Mouse (Mus musculus) E14TG2a.4 (cell line): ENCODE measurements around the gene BC028528.

Source experiments
- CTCF ChIP-seq: conservative IDR thresholded peaks from 2 replicates; pipeline ENCODE4 v1.5.1; 2014; ENCODE audit warnings: low read length
- NANOG ChIP-seq: IDR thresholded peaks from 2 replicates; pipeline ENCODE4 v1.6.1; 2014; ENCODE audit warnings: borderline replicate concordance, low read length, mixed read lengths

DNA sequence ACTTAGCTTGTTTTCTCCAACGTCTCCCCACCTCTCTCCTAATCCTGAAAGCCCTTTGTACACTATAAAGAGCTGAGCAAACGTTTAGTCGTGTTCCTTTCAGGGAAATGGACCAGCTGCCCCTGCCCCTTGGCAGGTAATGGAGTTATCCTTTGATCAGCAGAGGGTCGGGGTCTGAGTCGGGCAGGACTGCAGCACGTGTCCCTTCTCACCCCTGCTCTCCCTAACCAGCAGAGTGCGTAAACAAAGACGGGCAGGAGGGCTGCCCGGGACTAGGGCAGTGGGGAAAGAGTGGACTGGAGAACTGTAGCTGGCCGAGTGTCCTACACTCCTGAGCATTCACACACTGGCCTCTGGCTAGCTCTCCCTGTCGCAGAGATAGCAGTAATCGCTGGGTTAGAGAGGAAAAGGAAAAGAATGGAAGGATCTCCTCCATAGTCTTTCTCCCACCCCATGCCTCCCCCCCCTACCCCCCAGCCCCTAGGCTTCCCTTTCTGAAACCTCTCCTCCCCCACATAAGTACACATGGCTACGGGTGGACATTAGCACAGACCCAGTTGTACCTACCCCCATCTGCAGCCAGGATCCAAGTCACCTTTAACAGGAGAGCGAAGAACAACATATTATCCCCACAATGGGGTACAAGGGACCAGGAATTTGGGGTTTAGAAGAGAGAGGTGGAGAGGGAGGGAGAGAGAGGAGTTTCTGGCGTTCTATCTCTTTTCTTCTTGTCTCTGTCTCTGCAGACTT lies 12.1 kb upstream of the BC028528 start:
- TF ChIP-seq CTCF (no peak), NANOG (no peak)
